Mouse (Mus musculus) kidney, postnatal 36 days (tissue): ENCODE results near the gene Heyl.
A peak's percentile ranks its signal among the peaks of the same experiment; 100 is the strongest.

ENCODE experiments used
- DNase-seq, 2 experiments: peaks; one replicate each; pipeline ENCODE4 v3.0.0; 2021 to 2022; ENCODE audit warnings: mixed read lengths in 2 of 2

Heyl gene

DNA sequence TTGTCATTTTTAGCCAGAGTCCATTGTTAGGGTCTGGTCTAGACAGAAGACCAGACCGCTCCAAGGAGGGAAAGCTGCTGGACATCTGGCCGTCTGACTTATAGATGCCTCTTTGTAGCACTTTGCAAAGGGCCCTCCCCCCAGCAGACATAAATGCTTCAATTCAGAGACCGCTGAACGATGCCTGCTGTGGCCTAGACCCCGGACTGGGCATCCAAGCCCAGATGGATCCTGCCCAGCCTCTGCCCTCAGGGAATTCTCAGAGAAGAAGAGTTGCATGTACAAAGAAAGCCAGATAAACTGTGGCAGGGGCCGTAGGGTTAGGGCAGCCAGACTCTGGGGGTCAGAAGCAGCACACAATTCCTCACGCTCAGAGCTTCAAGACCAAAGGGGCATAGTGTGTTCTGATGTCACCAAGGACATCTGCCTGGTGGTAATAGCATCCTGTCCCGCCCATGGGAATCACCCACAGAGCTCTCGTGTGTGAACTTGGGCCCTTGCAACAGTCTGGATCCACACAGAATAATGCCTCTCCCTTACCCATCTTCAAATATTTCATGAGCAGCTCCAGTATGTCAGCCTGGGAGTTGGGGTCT, 2.6 kb downstream of the Heyl start:
- no peak for DNase-seq

DNA sequence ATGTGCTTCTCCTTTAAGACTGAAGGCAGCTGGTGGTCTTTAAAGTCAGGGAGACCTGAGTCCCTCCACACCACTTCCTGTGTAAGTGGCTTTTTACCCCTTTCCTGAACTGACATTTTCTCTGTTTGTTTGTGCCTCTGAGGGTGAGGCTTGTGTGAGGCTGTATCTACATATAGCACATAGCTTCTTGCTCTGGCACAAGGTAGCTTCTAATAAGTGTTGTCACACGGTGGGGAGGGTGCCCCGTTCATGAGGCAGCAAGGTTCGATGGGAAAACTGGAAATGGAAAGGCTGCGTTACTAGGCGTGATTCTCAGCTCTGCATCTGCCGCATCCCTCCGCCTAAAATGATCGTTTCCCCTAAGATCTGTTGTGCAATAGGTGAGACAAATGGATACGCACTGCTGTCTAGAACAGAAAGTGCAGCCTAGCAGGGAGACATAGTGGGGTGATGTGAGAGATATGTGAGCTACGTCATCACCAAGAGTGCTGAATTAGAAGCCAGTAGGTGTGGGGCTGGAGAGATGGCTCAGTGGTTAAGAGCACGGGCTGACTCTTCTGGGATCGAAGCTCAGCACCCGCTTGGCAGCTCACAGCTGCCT, 3.2 kb downstream of the Heyl start:
- no peak for DNase-seq

DNA sequence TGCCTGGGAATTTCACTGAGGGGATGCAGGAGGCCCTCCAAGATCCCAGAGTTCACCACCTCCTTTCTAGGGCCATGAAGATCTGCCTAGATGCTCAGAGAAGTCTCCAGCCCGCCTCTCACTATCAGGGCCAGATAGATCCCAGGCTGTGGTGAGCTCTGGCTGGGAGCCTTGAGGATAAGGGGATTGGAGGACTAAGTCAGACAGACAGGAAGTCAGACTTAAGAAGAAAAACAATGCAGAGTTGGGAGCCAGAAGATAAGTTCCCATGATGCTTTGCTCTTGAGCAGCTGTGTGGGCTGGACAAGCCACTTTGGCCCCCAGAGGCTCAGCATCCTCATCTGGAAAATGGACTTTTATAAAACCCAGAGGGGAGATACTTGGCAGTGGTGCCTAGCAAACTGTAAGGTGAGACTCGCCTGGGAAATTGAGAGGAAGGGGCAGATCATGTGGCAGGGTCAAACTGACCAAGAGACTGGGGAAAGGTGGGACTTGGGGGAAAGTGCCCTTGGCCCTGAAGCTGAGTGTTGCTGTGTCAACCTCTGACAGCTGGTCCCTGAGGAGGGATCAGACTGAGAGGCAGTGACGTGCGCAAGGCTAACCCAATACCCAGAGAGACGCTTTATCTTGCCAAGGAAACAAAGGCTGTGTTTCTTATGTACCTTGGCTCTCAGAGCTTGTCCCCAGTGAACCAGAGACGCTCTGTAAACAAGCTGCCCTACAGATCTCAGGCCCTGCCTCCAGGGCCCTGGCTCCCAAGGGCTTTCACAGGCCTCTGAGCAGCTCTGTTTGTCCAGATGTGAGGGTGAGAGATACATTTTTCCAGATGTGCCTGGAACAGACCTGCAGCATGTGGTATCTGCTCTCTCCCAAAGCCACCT, 4.3 kb downstream of the Heyl start:
- DNase-seq = peak in 1 of 2 experiments; percentile 20

DNA sequence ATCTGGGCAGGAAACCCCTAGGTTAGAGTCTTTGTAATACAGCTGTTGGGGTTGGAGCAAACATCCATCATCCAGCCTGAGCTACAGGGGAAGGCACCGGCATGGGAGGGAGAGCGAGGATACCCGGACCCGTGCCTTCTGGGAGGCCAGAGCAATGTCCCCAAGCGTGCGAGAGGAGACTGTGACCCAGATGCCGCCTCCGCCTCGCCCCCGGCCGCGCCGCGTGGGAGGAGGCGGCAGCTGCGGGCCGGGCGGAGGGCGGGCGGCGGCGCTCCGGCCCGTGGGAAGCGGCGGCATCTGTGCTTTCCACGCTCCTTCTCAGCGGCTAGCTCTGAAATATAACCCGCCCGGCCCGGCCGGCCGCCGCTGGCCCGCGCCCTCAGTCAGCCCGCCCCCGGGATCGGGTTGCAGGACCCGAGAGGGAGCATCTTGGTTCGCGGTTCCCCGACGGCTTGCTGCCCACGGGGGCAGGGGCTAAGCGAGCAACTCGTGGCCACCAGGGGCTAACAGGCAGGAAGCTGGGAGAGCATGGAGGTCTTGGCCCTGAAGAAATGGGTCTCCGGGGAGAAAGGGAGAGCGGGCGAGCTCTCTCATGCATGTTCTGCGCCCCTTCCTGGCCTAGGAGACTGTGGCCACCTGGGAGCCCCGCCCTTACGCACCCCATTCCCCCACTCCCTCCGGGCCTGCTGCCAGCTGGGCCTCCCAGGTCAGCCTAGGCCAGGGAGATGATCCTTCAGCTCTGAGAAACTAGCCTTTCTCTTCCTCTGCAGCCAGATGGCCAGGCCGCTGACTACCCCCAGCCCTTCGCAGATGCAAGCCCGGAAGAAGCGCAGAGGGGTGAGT, 6.2 kb downstream of the Heyl start:
- peak; percentile 40 to 67 for DNase-seq

DNA sequence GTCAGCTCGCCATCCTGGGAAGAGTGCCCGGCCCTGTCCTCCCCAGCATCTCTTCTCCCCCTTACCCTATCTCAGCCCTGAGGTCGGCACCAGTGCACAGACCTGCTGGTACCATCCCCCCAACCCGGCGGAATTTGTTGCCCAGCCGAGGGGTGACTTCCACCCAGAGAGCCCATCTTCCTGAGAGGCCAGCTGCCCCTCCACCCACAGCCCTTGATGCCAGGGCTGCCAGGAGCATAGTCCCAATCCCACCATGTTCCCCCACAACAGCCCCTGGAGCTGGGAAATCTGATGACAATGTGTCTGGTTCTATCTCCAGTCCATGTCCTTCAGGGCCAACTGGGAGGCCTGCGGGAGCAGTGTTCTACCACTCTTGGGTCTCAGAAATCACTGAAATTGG, 12.9 kb downstream of the Heyl start:
- no peak for DNase-seq

DNA sequence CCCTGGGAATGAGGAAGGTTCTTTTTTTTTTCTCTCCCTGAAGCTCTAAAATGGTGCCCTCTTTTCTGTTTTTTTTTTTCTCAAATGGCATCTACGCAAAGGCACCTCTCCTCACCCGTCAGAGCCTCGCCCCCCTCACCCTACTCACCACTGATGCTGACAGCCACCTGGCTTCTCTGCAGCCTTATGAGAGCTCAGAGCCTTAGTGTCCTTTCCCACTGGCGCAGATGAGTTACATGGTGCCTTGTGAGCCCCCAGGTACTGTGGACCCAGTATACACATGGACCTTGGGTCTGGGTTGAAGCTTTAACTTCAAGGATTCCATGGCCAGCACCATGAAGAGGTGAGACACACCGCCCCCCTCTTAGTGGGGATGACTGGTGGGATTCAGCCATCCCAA, 13.3 kb downstream of the Heyl start:
- no peak for DNase-seq

GRCm38 (mm10) chr4:123247147-123247880, 14.0 kb downstream of the Heyl start:
- peak; percentile 34 to 36 for DNase-seq

- no peak for DNase-seq
Observed at GRCm38 (mm10) chr4:123248971-123249567, 15.7 kb downstream of the Heyl start.

- peak in 1 of 2 experiments; percentile 29 for DNase-seq
Observed at GRCm38 (mm10) chr4:123252214-123252613, 18.9 kb downstream of the Heyl start.

DNA sequence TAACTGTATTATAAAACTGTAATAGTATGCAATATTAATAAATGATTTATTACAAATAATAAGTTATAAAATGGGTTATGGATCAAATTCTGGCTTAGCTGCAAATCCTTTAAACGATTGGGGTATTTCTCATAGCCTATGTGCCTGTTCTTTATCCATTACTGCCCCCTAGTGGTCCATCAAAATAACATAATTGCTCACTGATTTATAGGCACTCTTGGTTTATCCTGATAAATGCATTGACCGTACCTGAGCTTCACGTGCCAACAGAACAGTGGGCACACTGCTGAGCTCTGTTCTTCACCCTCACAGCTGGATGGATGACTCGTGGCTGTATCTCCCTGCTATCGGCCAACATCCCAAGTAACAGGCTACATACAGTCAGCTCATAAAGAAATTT, 21.3 kb downstream of the Heyl start:
- DNase-seq = peak in 1 of 2 experiments; percentile 64

GRCm38 (mm10) chr4:123260071-123260746, 26.9 kb downstream of the Heyl start:
- no peak for DNase-seq

GRCm38 (mm10) chr4:123261721-123262401, 28.5 kb downstream of the Heyl start, which contains the start of gene Pabpc4:
Gene Pabpc4, plus strand, starts transcription at chr4:123262351.
- DNase-seq = peak; percentile 16 to 44

GRCm38 (mm10) chr4:123271063-123271462, 37.7 kb downstream of the Heyl start:
- no peak for DNase-seq

DNA sequence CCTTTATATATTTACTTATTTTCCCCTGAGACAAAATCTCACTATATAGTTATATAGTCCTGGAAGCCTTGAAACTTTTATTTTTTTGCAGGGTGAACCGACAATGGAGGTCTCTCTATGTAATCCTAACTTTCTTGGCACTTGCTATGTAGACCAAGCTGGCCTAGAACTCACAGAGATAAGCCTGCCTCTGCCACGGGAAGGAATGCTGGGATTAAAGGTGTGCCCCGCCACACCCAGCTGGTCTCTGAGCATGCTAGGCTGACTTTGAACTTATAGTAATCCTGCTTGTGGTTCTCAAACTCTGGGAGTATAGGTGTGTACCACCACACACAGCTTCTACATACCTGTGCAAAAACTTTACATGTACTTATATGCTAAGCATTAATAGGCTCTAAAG, 46.8 kb downstream of the Heyl start:
- DNase-seq = no peak

- peak; percentile 94 to 98 for DNase-seq
Observed at GRCm38 (mm10) chr4:123282500-123282899, 49.1 kb downstream of the Heyl start.

DNA sequence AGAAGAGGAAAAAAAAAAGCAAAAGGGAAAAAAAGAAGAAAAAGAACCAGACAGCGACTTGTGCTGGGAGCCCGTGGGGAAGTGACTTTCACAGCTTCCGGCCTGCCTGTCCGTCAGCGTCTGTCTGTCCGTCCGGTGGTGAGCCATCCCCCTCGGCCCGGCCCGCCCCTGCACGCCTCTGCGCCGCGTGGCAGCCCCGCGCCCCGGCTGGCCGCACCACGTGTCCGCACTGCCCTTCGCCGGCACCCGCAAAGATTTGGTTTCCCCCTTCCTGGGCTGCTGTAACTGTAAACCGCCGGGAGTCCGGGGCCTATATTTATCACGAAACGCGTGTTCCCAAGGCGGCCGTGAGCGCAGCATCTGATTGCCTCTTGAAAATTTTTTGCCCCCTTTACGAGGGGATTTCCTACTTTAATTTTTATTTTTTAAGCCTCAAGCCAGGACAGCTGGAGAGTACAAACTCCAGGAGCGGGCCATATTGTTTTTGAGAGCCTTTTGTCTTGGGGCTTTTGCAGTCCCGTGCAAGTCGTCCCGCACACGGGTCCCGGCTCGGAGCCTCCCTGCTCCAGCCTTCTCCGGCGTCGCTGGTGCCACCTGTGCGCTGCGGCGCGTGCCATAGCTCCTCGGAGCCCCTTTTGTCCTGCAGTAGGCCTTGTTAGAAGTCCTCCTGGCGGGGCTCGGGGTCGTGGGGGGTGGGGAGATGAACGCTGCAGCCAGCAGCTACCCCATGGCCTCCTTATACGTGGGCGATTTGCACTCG, 49.7 kb downstream of the Heyl start:
- peak in 1 of 2 experiments; percentile 56 for DNase-seq

DNA sequence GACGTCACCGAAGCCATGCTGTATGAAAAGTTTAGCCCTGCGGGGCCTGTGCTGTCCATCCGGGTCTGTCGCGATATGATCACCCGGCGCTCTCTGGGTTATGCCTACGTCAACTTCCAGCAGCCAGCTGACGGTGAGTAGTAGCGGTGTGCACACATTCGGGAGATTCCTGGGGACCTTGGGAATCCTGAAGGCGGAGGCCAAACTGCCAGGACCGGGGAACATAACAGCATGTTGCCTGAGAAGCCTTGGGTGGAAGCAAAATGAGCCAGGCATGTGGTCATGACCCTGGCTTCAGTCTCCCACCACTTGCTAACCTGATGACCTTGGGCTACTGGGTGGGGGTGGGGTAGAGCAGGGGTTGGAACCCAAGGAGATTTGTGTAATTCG, 50.3 kb downstream of the Heyl start:
- peak in 1 of 2 experiments; percentile 41 for DNase-seq

DNA sequence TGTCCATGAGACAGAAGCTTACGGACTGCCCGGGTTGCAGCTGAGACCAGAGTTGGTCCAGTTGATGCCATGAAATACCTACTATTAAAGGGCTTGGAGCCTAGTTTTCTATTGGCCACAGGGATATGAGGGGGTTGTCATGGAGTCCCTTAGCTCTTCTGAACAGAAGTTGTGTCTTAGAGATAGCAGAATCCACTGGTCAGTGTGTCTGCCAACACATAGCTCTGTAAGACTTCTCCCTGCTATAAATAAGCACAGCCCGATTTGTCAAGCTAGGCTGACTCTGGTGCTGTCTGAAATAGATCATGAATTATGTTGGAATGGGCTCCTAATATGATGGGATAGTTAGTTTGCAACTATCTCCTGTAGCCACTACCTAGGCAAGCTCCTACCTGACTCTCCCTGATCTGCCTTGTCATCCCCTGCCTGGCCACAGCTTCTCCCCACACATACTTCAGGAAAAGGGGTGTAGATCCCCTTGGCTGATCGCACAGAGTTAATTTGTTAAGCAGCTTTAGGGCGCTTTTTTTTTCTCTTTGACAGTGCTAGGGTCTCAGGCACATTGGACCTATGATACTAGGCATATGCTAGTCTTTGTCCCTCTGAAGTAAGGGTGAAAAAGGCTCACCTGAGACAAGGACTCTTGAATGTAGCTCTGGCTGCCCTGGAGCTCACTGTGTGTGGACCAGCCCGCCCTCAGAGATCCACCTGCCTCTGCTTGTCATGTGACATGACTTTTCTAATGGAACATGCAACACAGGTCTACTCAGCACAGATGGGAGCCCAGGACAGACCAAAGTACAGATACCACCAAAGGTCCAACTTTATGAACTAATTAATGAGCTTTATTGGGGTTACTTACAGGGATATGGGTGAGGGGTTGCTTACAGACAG, 51.6 kb downstream of the Heyl start:
- peak; percentile 51 to 54 for DNase-seq

DNA sequence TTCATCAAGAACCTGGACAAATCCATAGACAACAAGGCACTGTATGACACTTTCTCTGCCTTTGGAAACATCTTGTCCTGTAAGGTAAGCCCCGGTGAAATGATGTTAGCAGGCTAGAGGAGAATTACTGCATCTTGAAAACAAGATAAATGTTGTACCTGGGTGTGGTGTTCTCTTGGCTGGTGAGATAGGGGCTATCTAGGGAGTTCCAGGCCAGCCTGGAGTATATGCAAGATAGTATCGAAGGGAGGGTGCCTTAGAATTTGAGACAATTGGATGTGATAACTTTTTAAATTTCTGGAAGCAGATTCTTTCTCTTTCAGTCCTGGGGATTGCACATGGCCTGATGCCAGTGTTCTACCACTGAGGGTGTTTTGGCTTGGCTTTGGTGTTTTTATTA, 53.4 kb downstream of the Heyl start:
- no peak for DNase-seq
